Mouse (Mus musculus): ENCODE data around the gene Aire. TPM values are rescaled to one million over a fixed set of nuclear protein-coding genes. Genes with fewer than 3 reads are reported as not detected.
"Not testable (repeated sequence)": the region's sequence is repeated elsewhere in the genome, so short reads cannot be mapped to it uniquely, and the experiment has no call there.

The Aire gene
- polyA plus RNA-seq, 1 experiment from 2014 or later: 0.16 TPM

DNA sequence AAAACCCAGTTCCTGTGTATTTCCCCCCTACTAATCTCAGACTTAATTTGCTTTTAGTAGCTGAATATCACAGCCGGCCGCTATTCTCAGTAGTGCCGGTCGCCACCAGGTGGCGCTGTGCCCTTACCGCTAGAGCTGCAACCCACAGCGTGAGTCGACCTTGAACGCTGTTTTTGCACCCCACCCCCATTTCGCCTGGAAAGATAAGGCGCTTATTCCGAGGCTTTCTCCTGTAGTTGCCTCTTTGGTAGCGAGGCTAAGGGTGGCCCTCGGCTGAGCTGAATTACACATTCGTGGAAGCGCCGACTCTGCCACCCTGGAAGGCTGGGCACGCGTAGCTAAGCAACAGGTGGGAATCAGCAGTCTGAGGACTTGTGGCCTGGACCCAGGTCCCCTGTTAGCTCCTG lies 24.6 kb downstream of the Aire start:
- peak overlapping the region; percentile 78 for H3K27ac ChIP-seq
- ATAC-seq (replicated peaks; ENCODE audit: insufficient number of reproducible peaks, insufficient read depth, low FRiP score, low read depth): peak; percentile 86
- peaks cover 4% of the 10 kb centered on the region; the same call in 1 of the 2 replicates for H3K4me1 ChIP-seq (replicated peaks)
- H3K9ac ChIP-seq: peak overlapping the region; percentile 49
- H3K36me3 ChIP-seq: no peaks in the 10 kb centered on the region
- peak overlapping the region; percentile 64 for H3K4me2 ChIP-seq
- H3K27me3 ChIP-seq: no peaks in the 10 kb centered on the region
- peak overlapping the region; percentile 37 for H3K4me3 ChIP-seq
- 12% methylated on average over 19 of the region's 19 CpGs for WGBS
- no peaks in the 10 kb centered on the region for H3K9me3 ChIP-seq (replicated peaks)

DNA sequence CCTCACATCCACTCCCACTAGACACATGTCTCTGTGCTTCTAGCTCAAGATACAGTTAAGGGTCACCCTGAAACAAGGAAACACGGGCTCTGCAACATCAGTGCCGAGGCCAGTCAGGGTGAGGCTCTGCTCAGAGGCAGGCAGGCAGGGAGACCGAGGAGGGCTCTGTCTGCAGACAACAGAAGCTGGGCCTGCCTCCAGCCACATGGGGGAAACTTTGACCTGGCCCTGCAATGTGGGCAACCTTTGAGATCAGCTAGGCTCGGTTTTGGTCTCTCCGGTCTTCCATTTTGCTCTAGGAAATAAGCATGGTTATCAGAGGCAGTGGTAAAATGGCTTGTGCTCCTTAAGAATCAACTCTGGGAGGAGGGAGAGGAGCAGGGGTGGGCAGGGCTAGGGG lies 27.0 kb downstream of the Aire start:
- ATAC-seq (replicated peaks; ENCODE audit: insufficient number of reproducible peaks, insufficient read depth, low FRiP score, low read depth): no peak
- Histone ChIP-seq H3K4me2 (no peak overlapping the region), H3K4me3 (no peak overlapping the region), H3K9me3 (replicated peaks) (no peaks in the 10 kb centered on the region), H3K27ac (peak overlapping the region; percentile 20; the same call in 1 of the 2 replicates), H3K4me1 (replicated peaks) (peaks cover 4% of the 10 kb centered on the region; the same call in 1 of the 2 replicates), H3K9ac (no peak overlapping the region), H3K27me3 (no peaks in the 10 kb centered on the region), H3K36me3 (no peaks in the 10 kb centered on the region)
- 45% methylated on average over 5 of the region's 5 CpGs for WGBS

DNA sequence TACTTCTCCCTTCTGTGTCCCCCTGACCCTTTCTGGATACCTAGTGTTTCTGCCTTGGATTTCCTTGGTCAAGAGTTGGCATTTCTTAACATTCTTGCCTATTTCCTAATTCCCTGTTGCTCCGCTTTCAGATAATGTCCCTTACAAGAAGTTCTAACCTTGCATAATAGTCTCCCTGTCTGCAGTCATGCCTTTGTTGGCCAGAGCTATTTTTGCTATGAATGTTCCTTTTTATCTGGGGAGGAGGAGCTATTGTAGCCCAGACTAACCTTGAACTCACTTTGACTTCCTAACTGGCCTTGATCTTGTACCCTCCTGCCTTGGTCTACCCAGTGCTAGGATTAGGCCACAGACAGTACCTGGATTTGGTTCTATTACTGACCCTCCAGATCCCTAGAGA lies 27.9 kb downstream of the Aire start:
- H3K27me3 ChIP-seq: no peaks in the 10 kb centered on the region
- no peak overlapping the region for H3K9ac ChIP-seq
- WGBS: 70% methylated on average over 1 of the region's 1 CpGs
- H3K4me1 ChIP-seq (replicated peaks): peaks cover 7% of the 10 kb centered on the region
- H3K9me3 ChIP-seq (replicated peaks): no peaks in the 10 kb centered on the region
- H3K4me2 ChIP-seq: no peak overlapping the region
- ATAC-seq (replicated peaks; ENCODE audit: insufficient number of reproducible peaks, insufficient read depth, low FRiP score, low read depth): peak; percentile 44; the same call in 1 of the 2 replicates
- H3K27ac ChIP-seq: peak overlapping the region; percentile 73
- no peaks in the 10 kb centered on the region for H3K36me3 ChIP-seq
- no peak overlapping the region for H3K4me3 ChIP-seq

DNA sequence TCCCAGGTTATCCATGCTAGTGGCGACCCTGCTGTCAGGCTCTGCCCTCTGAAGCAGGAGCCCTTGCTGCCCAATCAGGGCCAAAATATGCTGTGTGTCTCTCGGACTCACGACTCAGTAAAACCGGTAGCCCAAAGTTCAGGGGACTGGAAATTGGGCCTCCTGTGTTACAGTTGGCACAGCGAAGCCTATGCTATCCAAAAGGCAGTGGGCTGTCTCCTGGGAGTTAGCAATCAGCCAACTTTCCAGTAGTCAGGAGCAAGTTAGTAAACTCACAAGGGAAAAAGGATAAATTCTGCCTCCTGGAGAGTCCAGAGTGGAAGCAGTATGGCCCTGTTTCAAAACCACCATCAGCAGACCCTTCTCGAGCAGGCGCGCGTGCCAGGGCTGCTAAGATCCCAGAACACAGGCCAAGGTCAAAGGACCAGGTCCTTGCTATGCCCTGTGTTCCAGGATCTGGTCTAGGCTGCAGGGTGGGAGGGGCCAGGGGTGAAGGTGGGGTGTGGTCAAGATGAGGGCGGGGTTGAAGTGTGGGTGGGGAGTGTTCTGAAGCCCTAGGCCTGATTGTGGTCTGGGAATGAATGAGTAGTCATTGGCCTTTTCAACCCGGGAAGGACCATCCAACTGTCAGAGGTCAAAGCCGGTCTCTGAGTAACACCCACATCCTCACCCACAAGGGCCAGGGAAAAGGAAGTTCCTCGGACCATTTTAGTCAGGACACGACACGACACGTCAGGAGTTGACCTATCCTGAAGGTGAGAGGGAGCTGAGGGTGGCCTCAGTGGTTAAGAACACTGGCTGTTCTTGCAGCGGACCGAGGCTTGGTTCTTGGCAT lies 30.5 kb downstream of the Aire start:
- peaks cover 19% of the 10 kb centered on the region for H3K4me1 ChIP-seq (replicated peaks)
- no peak overlapping the region for H3K4me2 ChIP-seq
- H3K9ac ChIP-seq: no peak overlapping the region
- H3K27me3 ChIP-seq: no peaks in the 10 kb centered on the region
- no peak for ATAC-seq (replicated peaks; ENCODE audit: insufficient number of reproducible peaks, insufficient read depth, low FRiP score, low read depth)
- H3K36me3 ChIP-seq: no peaks in the 10 kb centered on the region
- no peak overlapping the region for H3K27ac ChIP-seq
- 91% methylated on average over 18 of the region's 18 CpGs for WGBS
- no peak overlapping the region for H3K4me3 ChIP-seq
- H3K9me3 ChIP-seq (replicated peaks): no peaks in the 10 kb centered on the region

DNA sequence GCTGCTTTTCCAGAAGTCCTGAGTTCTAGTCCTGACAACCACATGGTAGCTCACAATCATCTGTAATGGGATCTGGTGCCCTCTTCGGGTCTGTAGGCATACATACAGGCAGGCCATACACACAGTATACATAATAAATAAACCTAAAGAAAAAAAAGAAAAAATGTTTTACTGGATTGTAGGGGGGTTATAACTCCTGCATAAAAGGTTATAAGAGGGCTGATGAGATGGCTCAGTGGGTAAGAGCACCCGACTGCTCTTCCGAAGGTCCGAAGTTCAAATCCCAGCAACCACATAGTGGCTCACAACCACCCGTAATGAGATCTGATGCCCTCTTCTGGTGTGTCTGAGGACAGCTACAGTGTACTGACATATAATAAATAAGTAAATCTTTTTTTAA lies 32.3 kb downstream of the Aire start:
- H3K36me3 ChIP-seq; H3K4me3 ChIP-seq; H3K9me3 ChIP-seq (replicated peaks); H3K4me2 ChIP-seq; ATAC-seq (replicated peaks; ENCODE audit: insufficient number of reproducible peaks, insufficient read depth, low FRiP score, low read depth); H3K27ac ChIP-seq; H3K9ac ChIP-seq; H3K27me3 ChIP-seq: not testable (repeated sequence)
- H3K4me1 ChIP-seq (replicated peaks): peaks cover 36% of the 10 kb centered on the region
- WGBS: 99% methylated on average over 5 of the region's 5 CpGs

DNA sequence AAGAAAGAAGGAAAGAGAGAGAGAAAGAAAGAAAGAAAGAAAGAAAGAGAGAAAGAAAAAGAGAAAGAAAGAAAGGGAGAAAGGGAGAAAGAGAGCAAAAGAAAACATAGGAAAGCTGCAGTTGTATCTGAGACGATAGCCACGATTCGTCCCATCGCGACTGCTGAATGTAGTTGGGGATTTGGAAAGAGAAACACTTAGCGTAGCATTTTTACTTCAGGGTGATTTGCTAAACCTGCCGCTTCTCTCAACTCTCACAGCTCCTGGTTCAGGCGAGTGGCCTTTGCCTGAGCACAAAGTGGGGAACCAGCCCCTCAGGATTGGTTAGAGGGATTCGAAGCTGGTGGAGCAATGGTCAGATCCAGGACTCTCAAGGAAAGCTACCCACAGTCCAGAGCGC lies 33.1 kb downstream of the Aire start:
- Histone ChIP-seq H3K9ac (peak overlapping the region; percentile 38), H3K27ac (0 out of 2 replicates have a peak overlapping the region, but pooled peaks have one; percentile 33), H3K4me1 (replicated peaks) (peaks cover 43% of the 10 kb centered on the region), H3K9me3 (replicated peaks) (no peaks in the 10 kb centered on the region), H3K4me2 (peak overlapping the region; percentile 91), H3K27me3 (no peaks in the 10 kb centered on the region), H3K36me3 (no peaks in the 10 kb centered on the region), H3K4me3 (peak overlapping the region; percentile 69)
- WGBS: 11% methylated on average over 10 of the region's 10 CpGs
- no peak for ATAC-seq (replicated peaks; ENCODE audit: insufficient number of reproducible peaks, insufficient read depth, low FRiP score, low read depth)

DNA sequence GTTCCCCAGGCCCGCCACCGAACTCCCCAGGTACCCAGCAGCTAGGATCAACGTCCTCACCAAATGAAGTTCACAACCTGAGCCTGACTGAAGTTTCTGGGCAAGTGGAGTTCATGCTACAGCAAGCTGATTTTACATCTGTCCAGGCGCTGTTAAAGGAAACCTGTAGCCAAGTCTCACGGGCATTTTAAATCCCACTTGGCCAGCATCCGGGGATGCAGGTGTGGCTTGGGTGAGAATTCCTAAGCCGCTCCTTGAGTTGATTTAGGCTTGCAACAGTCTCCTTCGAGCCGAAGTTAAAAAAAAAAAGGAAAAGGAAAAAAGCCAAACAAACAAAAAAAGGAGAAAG lies 33.5 kb downstream of the Aire start, which contains the start of gene Pfkl:
TSS of gene Pfkl (minus strand) at position 139 of the 349 bp plus-strand sequence.
- no peaks in the 10 kb centered on the region for H3K9me3 ChIP-seq (replicated peaks)
- peak within 1 kb of the TSS; percentile 98 for H3K27ac ChIP-seq
- no peaks in the 10 kb centered on the region for H3K36me3 ChIP-seq
- H3K4me3 ChIP-seq: peak within 1 kb of the TSS; percentile 69
- H3K4me1 ChIP-seq (replicated peaks): peaks cover 42% of the 10 kb centered on the region
- no peaks in the 10 kb centered on the region for H3K27me3 ChIP-seq
- ATAC-seq (replicated peaks; ENCODE audit: insufficient number of reproducible peaks, insufficient read depth, low FRiP score, low read depth): no peak
- WGBS: 1% methylated on average over 9 of the region's 9 CpGs
- peak within 1 kb of the TSS; percentile 73 for H3K9ac ChIP-seq
- peak within 1 kb of the TSS; percentile 91 for H3K4me2 ChIP-seq

DNA sequence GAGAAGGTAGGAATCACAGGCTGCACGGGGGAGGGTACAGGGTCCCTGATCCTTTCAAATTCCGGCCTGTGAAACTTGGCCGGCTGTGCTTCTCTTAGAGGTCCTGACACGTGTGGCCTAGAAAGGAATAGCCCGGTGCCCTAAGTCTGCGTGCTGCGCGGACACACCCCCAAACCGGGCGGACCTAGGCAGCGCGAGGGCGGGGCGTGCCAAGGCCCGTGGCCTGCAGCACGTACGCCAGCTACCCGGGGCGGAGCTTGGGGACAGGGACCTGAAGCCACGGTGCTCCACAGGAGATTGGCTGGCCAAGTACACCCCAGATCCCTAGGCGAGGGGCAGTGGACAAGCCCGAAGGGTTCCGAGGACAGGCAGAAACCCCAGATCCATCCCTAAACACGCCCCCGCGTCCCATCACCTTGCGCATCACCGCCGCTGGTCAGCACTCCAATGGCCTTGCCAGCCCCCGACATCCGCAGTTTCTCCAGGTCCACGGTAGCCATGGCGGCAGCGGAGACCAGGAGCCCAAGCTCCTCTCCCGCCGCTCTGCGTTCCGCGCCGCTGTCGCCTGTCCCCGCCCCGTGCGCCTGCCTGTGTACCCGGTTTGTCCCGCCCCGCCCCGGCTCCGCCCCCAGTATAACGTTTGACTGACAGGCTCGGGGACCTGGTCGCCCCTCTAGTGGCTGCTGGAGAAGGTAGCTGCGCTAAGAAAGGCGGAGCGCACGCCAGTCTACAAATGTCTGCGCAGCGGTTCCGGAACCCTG lies 34.0 kb downstream of the Aire start:
- Histone ChIP-seq H3K4me1 (replicated peaks) (peaks cover 44% of the 10 kb centered on the region), H3K9ac (peak overlapping the region; percentile 73), H3K4me2 (peak overlapping the region; percentile 91), H3K27me3 (no peaks in the 10 kb centered on the region), H3K27ac (peak overlapping the region; percentile 98), H3K36me3 (peaks cover 1% of the 10 kb centered on the region; the same call in 1 of the 2 replicates), H3K9me3 (replicated peaks) (no peaks in the 10 kb centered on the region), H3K4me3 (peak overlapping the region; percentile 69)
- under 1% methylated on average over 59 of the region's 59 CpGs for WGBS
- ATAC-seq (replicated peaks; ENCODE audit: insufficient number of reproducible peaks, insufficient read depth, low FRiP score, low read depth): peak; percentile 95

DNA sequence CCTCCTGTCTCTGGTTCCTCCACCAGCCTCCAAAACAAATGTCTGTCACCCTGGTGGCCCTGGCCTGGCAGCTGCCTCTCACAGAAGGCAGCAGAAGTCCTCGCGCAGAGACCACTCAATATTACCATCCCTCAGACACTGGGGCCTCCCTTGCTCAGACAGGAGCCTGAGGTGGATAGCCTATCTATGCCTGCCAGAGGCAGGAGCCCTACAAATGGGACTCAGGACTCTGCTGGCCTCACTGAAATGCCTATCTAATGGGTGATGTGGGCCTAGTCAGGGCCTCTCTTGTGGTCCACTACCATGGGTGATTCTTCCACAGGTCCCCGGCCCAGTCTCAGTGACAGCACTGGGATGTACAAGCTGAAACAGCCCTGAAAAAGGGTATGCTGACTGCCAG lies 35.2 kb downstream of the Aire start:
- no peaks in the 10 kb centered on the region for H3K9me3 ChIP-seq (replicated peaks)
- H3K4me1 ChIP-seq (replicated peaks): peaks cover 44% of the 10 kb centered on the region
- H3K27ac ChIP-seq: peak overlapping the region; percentile 98
- ATAC-seq (replicated peaks; ENCODE audit: insufficient number of reproducible peaks, insufficient read depth, low FRiP score, low read depth): no peak
- H3K27me3 ChIP-seq: no peaks in the 10 kb centered on the region
- H3K4me2 ChIP-seq: peak overlapping the region; percentile 91
- H3K4me3 ChIP-seq: peak overlapping the region; percentile 69
- peak overlapping the region; percentile 73 for H3K9ac ChIP-seq
- 59% methylated on average over 3 of the region's 3 CpGs for WGBS
- H3K36me3 ChIP-seq: peaks cover 8% of the 10 kb centered on the region; the same call in 1 of the 2 replicates

DNA sequence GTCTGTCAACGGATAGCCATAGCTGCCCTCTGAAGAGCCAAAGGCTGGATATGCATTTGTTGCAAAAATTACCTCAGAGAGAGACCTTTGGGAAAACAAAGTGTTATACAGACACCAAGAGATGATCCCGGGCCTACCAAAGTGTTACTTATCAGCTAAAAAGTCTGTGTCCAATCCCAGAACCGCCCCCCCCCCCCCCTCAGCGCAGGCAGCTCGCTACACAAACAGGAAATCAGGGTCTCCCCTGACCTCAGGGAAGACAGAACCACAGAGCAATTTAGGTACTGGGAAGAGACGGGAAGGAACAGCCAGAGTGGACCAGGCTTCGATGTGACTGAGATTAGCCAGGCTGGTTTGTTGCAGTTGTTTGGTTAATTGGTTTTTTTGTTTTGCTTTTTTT lies 36.2 kb downstream of the Aire start:
- no peaks in the 10 kb centered on the region for H3K27me3 ChIP-seq
- no peaks in the 10 kb centered on the region for H3K9me3 ChIP-seq (replicated peaks)
- H3K27ac ChIP-seq: peak overlapping the region; percentile 8; the same call in 1 of the 2 replicates
- H3K9ac ChIP-seq: no peak overlapping the region
- H3K4me1 ChIP-seq (replicated peaks): peaks cover 44% of the 10 kb centered on the region
- H3K4me3 ChIP-seq: 0 out of 2 replicates have a peak overlapping the region, but pooled peaks have one; percentile 69
- peaks cover 15% of the 10 kb centered on the region; the same call in 1 of the 2 replicates for H3K36me3 ChIP-seq
- H3K4me2 ChIP-seq: peak overlapping the region; percentile 91
- ATAC-seq (replicated peaks; ENCODE audit: insufficient number of reproducible peaks, insufficient read depth, low FRiP score, low read depth): no peak
- WGBS: 41% methylated on average over 7 of the region's 7 CpGs

DNA sequence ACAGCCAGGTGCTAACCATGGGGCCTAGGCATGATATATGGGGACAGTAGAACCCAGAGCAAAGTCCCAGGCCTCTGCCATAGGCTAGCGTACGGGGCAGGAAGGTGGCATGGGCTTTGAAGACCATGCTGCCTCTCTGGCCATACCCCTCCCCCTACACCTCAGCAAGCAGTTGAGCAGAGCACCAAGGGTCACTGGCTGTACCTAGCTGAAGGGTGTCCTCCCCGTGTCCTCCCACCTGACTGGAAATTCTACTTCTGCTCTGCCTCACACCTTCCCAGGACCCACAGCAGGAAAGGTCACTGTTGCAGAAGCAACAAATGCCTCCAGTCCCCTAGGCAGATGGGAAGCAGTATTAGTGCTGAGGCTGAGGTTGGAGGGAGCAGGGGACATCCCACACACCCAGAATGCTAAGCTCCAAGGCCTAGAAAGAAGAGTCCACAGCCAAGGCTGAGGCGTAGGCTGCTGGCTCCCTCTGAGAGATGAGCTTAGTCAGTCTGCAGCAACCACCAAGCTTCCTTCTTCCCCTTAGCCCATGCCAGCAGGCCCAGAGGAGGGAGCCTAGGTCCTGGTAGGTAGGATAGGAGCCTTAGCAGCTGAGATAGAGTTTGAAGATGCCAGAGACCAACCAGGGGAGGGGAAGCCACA lies 37.5 kb downstream of the Aire start:
- ATAC-seq (replicated peaks; ENCODE audit: insufficient number of reproducible peaks, insufficient read depth, low FRiP score, low read depth): no peak
- H3K9me3 ChIP-seq (replicated peaks): no peaks in the 10 kb centered on the region
- H3K4me1 ChIP-seq (replicated peaks): peaks cover 44% of the 10 kb centered on the region
- no peak overlapping the region for H3K4me3 ChIP-seq
- no peaks in the 10 kb centered on the region for H3K27me3 ChIP-seq
- H3K27ac ChIP-seq: no peak overlapping the region
- no peak overlapping the region for H3K4me2 ChIP-seq
- H3K9ac ChIP-seq: no peak overlapping the region
- peaks cover 28% of the 10 kb centered on the region for H3K36me3 ChIP-seq
- 82% methylated on average over 4 of the region's 4 CpGs for WGBS
